Mouse (Mus musculus): ENCODE data around the gene Zbtb42.

The Zbtb42 gene

GRCm38 (mm10) chr12:112678555-112679026 lies at the start of gene Zbtb42:
Gene Zbtb42, plus strand, starts transcription at chr12:112678828.
- no peak for ATAC-seq (ENCODE audit: low TSS enrichment)

- peak; percentile 66 for ATAC-seq (ENCODE audit: low TSS enrichment)
These were observed 49.5 kb upstream of the Zbtb42 start for GRCm38 (mm10) chr12:112628928-112629721.

GRCm38 (mm10) chr12:112630029-112630428 lies 48.6 kb upstream of the Zbtb42 start:
- no peak for ATAC-seq (ENCODE audit: low TSS enrichment)

GRCm38 (mm10) chr12:112630796-112631195 lies 47.8 kb upstream of the Zbtb42 start:
- no peak for ATAC-seq (ENCODE audit: low TSS enrichment)

GRCm38 (mm10) chr12:112631472-112631871 lies 47.2 kb upstream of the Zbtb42 start:
- ATAC-seq (ENCODE audit: low TSS enrichment): no peak

GRCm38 (mm10) chr12:112632084-112632777 lies 46.4 kb upstream of the Zbtb42 start:
- no peak for ATAC-seq (ENCODE audit: low TSS enrichment)

- no peak for ATAC-seq (ENCODE audit: low TSS enrichment)
These were observed 45.7 kb upstream of the Zbtb42 start for GRCm38 (mm10) chr12:112632907-112633306.

- no peak for ATAC-seq (ENCODE audit: low TSS enrichment)
These were observed 44.9 kb upstream of the Zbtb42 start for GRCm38 (mm10) chr12:112633686-112634085.

- no peak for ATAC-seq (ENCODE audit: low TSS enrichment)
These were observed 39.1 kb upstream of the Zbtb42 start for GRCm38 (mm10) chr12:112639526-112639925.

- no peak for ATAC-seq (ENCODE audit: low TSS enrichment)
These were observed 35.5 kb upstream of the Zbtb42 start for GRCm38 (mm10) chr12:112643126-112643525.

GRCm38 (mm10) chr12:112644180-112644854 lies 34.3 kb upstream of the Zbtb42 start, which contains the start of gene Siva1:
Gene Siva1, plus strand, starts transcription at chr12:112644679.
- ATAC-seq (ENCODE audit: low TSS enrichment): peak; percentile 84

- peak; percentile 48 for ATAC-seq (ENCODE audit: low TSS enrichment)
These were observed 33.6 kb upstream of the Zbtb42 start for GRCm38 (mm10) chr12:112644855-112645506.

GRCm38 (mm10) chr12:112646139-112646538 lies 32.5 kb upstream of the Zbtb42 start:
- ATAC-seq (ENCODE audit: low TSS enrichment): no peak

GRCm38 (mm10) chr12:112648081-112648480 lies 30.5 kb upstream of the Zbtb42 start:
- no peak for ATAC-seq (ENCODE audit: low TSS enrichment)

- no peak for ATAC-seq (ENCODE audit: low TSS enrichment)
These were observed 26.7 kb upstream of the Zbtb42 start for GRCm38 (mm10) chr12:112651778-112652439.

- ATAC-seq (ENCODE audit: low TSS enrichment): peak; percentile 71
These were observed 25.3 kb upstream of the Zbtb42 start for GRCm38 (mm10) chr12:112653157-112653824.

- no peak for ATAC-seq (ENCODE audit: low TSS enrichment)
These were observed 24.6 kb upstream of the Zbtb42 start for GRCm38 (mm10) chr12:112654076-112654475.

- peak; percentile 12; the same call in 1 of the 2 replicates for ATAC-seq (ENCODE audit: low TSS enrichment)
These were observed 20.0 kb upstream of the Zbtb42 start for GRCm38 (mm10) chr12:112658619-112659018.

GRCm38 (mm10) chr12:112659109-112659508 lies 19.5 kb upstream of the Zbtb42 start:
- no peak for ATAC-seq (ENCODE audit: low TSS enrichment)

GRCm38 (mm10) chr12:112660576-112661326 lies 17.9 kb upstream of the Zbtb42 start:
- no peak for ATAC-seq (ENCODE audit: low TSS enrichment)
